Mouse (Mus musculus): ENCODE data around the gene Thnsl1.

The Thnsl1 gene

GRCm38 (mm10) chr2:21204912-21205830 lies at the start of gene Thnsl1, which contains the start of gene Enkur:
TSS of gene Thnsl1 (plus strand) at chr2:21205724.
TSS of gene Enkur (minus strand) at chr2:21205365.
- DNase-seq (ENCODE audit: low read depth, low spot score), result peak; percentile 97

- no peak for DNase-seq (ENCODE audit: low read depth, low spot score)
These were observed 41.2 kb upstream of the Thnsl1 start for GRCm38 (mm10) chr2:21164296-21164695.

GRCm38 (mm10) chr2:21167916-21168315 lies 37.6 kb upstream of the Thnsl1 start:
- no peak for DNase-seq (ENCODE audit: low read depth, low spot score)

- no peak for DNase-seq (ENCODE audit: low read depth, low spot score)
These were observed 32.7 kb upstream of the Thnsl1 start for GRCm38 (mm10) chr2:21172797-21173196.

- no peak for DNase-seq (ENCODE audit: low read depth, low spot score)
These were observed 26.4 kb upstream of the Thnsl1 start for GRCm38 (mm10) chr2:21179136-21179535.

- no peak for DNase-seq (ENCODE audit: low read depth, low spot score)
These were observed 22.7 kb upstream of the Thnsl1 start for GRCm38 (mm10) chr2:21182811-21183210.

- DNase-seq (ENCODE audit: low read depth, low spot score), result no peak
These were observed 17.9 kb upstream of the Thnsl1 start for GRCm38 (mm10) chr2:21187576-21187975.

- no peak for DNase-seq (ENCODE audit: low read depth, low spot score)
These were observed 16.9 kb upstream of the Thnsl1 start for GRCm38 (mm10) chr2:21188610-21189009.

- DNase-seq (ENCODE audit: low read depth, low spot score), result no peak
These were observed 14.3 kb upstream of the Thnsl1 start for GRCm38 (mm10) chr2:21191232-21191631.

- DNase-seq (ENCODE audit: low read depth, low spot score), result no peak
These were observed 10.3 kb upstream of the Thnsl1 start for GRCm38 (mm10) chr2:21195233-21195632.

GRCm38 (mm10) chr2:21199051-21199450 lies 6.5 kb upstream of the Thnsl1 start:
- DNase-seq (ENCODE audit: low read depth, low spot score), result no peak

GRCm38 (mm10) chr2:21202754-21203153 lies 2.8 kb upstream of the Thnsl1 start:
- no peak for DNase-seq (ENCODE audit: low read depth, low spot score)

GRCm38 (mm10) chr2:21205831-21206159 lies 271 bp downstream of the Thnsl1 start:
- no peak for DNase-seq (ENCODE audit: low read depth, low spot score)

GRCm38 (mm10) chr2:21206278-21206677 lies 754 bp downstream of the Thnsl1 start:
- no peak for DNase-seq (ENCODE audit: low read depth, low spot score)

GRCm38 (mm10) chr2:21211361-21211760 lies 5.8 kb downstream of the Thnsl1 start:
- DNase-seq (ENCODE audit: low read depth, low spot score), result no peak

GRCm38 (mm10) chr2:21214322-21214721 lies 8.8 kb downstream of the Thnsl1 start:
- DNase-seq (ENCODE audit: low read depth, low spot score), result no peak

- no peak for DNase-seq (ENCODE audit: low read depth, low spot score)
These were observed 9.8 kb downstream of the Thnsl1 start for GRCm38 (mm10) chr2:21215284-21215683.

GRCm38 (mm10) chr2:21222453-21223384 lies 17.2 kb downstream of the Thnsl1 start:
- no peak for DNase-seq (ENCODE audit: low read depth, low spot score)

- no peak for DNase-seq (ENCODE audit: low read depth, low spot score)
These were observed 24.8 kb downstream of the Thnsl1 start for GRCm38 (mm10) chr2:21230276-21230675.

GRCm38 (mm10) chr2:21231147-21231546 lies 25.6 kb downstream of the Thnsl1 start:
- no peak for DNase-seq (ENCODE audit: low read depth, low spot score)

GRCm38 (mm10) chr2:21234871-21235648 lies 29.5 kb downstream of the Thnsl1 start:
- no peak for DNase-seq (ENCODE audit: low read depth, low spot score)

Data from retina, postnatal 7 days (tissue).